Mouse (Mus musculus): ENCODE results near the gene Nrxn1. TPM values are rescaled to one million over a fixed set of nuclear protein-coding genes. Genes with fewer than 3 reads are reported as not detected.

Nrxn1 gene
- total and polyA plus RNA-seq, 3 experiments: not detected

- DNase-seq (ENCODE audit: low read depth, low spot score): no peak
- Histone ChIP-seq H3K9me3 (replicated peaks; ENCODE audit: insufficient read depth, low read length) (no peaks in the 10 kb centered on the region), H3K4me3 (ENCODE audit: control insufficient read depth in 1 of 2, insufficient read depth in 1 of 2, low read depth in 2 of 2, low read length in 2 of 2) (no peak overlapping the region), H3K9ac (ENCODE audit: control insufficient read depth, low read depth, low read length, poor library complexity, severe bottlenecking) (no peak overlapping the region), H3K79me2 (ENCODE audit: control insufficient read depth, insufficient read depth, low read length, poor library complexity) (no peaks in the 10 kb centered on the region), H3K4me1 (ENCODE audit: control insufficient read depth in 1 of 2, insufficient read depth in 2 of 2, low read length in 2 of 2) (no peaks in the 10 kb centered on the region), H3K27me3 (ENCODE audit: control insufficient read depth in 1 of 2, insufficient read depth in 2 of 2, low read length in 2 of 2) (no peaks in the 10 kb centered on the region), H3K27ac (ENCODE audit: control insufficient read depth, low read depth, low read length) (no peak overlapping the region), H3K36me3 (ENCODE audit: control insufficient read depth in 1 of 2, insufficient read depth in 2 of 2, low read length in 2 of 2) (no peaks in the 10 kb centered on the region)
- TF ChIP-seq GABPA (IDR thresholded peaks at IDR 0.05; ENCODE audit: low read depth, low read length) (no peak), POLR2AphosphoS2 (IDR thresholded peaks at IDR 0.05; ENCODE audit: low read length) (no peak), ELF1 (IDR thresholded peaks at IDR 0.05; ENCODE audit: low read depth, low read length) (no peak), GATA1 (IDR thresholded peaks at IDR 0.05; ENCODE audit: low read depth, low read length) (no peak), NELFE (IDR thresholded peaks at IDR 0.05; ENCODE audit: low read depth, low read length) (no peak), BHLHE40 (IDR thresholded peaks at IDR 0.05; ENCODE audit: borderline replicate concordance, low read depth, low read length) (no peak)
These were observed 1005.1 kb downstream of the Nrxn1 start for GRCm38 (mm10) chr17:90087616-90088313.

- Histone ChIP-seq H3K9me3 (replicated peaks; ENCODE audit: insufficient read depth, low read length) (no peaks in the 10 kb centered on the region), H3K4me3 (ENCODE audit: control insufficient read depth in 1 of 2, insufficient read depth in 1 of 2, low read depth in 2 of 2, low read length in 2 of 2) (no peak overlapping the region), H3K79me2 (ENCODE audit: control insufficient read depth, insufficient read depth, low read length, poor library complexity) (no peaks in the 10 kb centered on the region), H3K27me3 (ENCODE audit: control insufficient read depth in 1 of 2, insufficient read depth in 2 of 2, low read length in 2 of 2) (no peaks in the 10 kb centered on the region), H3K4me1 (ENCODE audit: control insufficient read depth in 1 of 2, insufficient read depth in 2 of 2, low read length in 2 of 2) (no peaks in the 10 kb centered on the region), H3K27ac (ENCODE audit: control insufficient read depth, low read depth, low read length) (no peak overlapping the region), H3K9ac (ENCODE audit: control insufficient read depth, low read depth, low read length, poor library complexity, severe bottlenecking) (no peak overlapping the region), H3K36me3 (ENCODE audit: control insufficient read depth in 1 of 2, insufficient read depth in 2 of 2, low read length in 2 of 2) (no peaks in the 10 kb centered on the region)
- TF ChIP-seq HCFC1 (IDR thresholded peaks at IDR 0.05; ENCODE audit: low read depth, low read length) (no peak), POLR2A (IDR thresholded peaks at IDR 0.05; ENCODE audit: control insufficient read depth in 1 of 2, insufficient read depth in 1 of 2, low read depth in 1 of 2, low read length in 2 of 2, poor library complexity in 1 of 2) (no peak), EP300 (IDR thresholded peaks at IDR 0.05; ENCODE audit: low read depth in 1 of 2, low read length in 2 of 2) (no peak), RCOR1 (IDR thresholded peaks at IDR 0.05; ENCODE audit: low read depth, low read length) (no peak), UBTF (IDR thresholded peaks at IDR 0.05; ENCODE audit: borderline replicate concordance, insufficient read depth, low read depth, low read length) (no peak), MAZ (IDR thresholded peaks at IDR 0.05; ENCODE audit: low read depth, low read length) (no peak)
- no peak for DNase-seq (ENCODE audit: low read depth, low spot score)
These were observed 1006.0 kb downstream of the Nrxn1 start for GRCm38 (mm10) chr17:90086826-90087225.

- TF ChIP-seq MAX (IDR thresholded peaks at IDR 0.05; ENCODE audit: low read length) (no peak), USF2 (IDR thresholded peaks at IDR 0.05; ENCODE audit: borderline replicate concordance in 1 of 2, insufficient read depth in 1 of 2, low read depth in 1 of 2, low read length in 2 of 2) (no peak), EP300 (IDR thresholded peaks at IDR 0.05; ENCODE audit: low read depth in 1 of 2, low read length in 2 of 2) (no peak), MAFK (IDR thresholded peaks at IDR 0.05; ENCODE audit: borderline replicate concordance, low read depth, low read length) (no peak)
- no peak overlapping the region for H3K4me3 ChIP-seq (ENCODE audit: control insufficient read depth in 1 of 2, insufficient read depth in 1 of 2, low read depth in 2 of 2, low read length in 2 of 2)
- H3K4me1 ChIP-seq (ENCODE audit: control insufficient read depth in 1 of 2, insufficient read depth in 2 of 2, low read length in 2 of 2): no peaks in the 10 kb centered on the region
- no peaks in the 10 kb centered on the region for H3K9me3 ChIP-seq (replicated peaks; ENCODE audit: insufficient read depth, low read length)
- H3K27ac ChIP-seq (ENCODE audit: control insufficient read depth, low read depth, low read length): no peak overlapping the region
- no peak overlapping the region for H3K9ac ChIP-seq (ENCODE audit: control insufficient read depth, low read depth, low read length, poor library complexity, severe bottlenecking)
- H3K27me3 ChIP-seq (ENCODE audit: control insufficient read depth in 1 of 2, insufficient read depth in 2 of 2, low read length in 2 of 2): no peaks in the 10 kb centered on the region
- no peaks in the 10 kb centered on the region for H3K79me2 ChIP-seq (ENCODE audit: control insufficient read depth, insufficient read depth, low read length, poor library complexity)
- H3K36me3 ChIP-seq (ENCODE audit: control insufficient read depth in 1 of 2, insufficient read depth in 2 of 2, low read length in 2 of 2): no peaks in the 10 kb centered on the region
- DNase-seq (ENCODE audit: low read depth, low spot score): no peak
These were observed 1013.9 kb downstream of the Nrxn1 start for GRCm38 (mm10) chr17:90079003-90079402.

All from MEL (cell line).